Comparison of ENCODE assay signal across 12 mouse cellular contexts in genomic region chr4:140052575-140052974, GRCm38 (mm10).
DNase-seq lines count a peak whose midpoint lies in the region; ATAC-seq and TF ChIP-seq lines count a peak whose summit lies in the region.
"Had no signal": no experiment of that assay in that cellular context is flagged by ENCODE, and none has a peak within 500 bp of the region (broad histone marks: within the 10 kb centered on the region; RNA-seq: fewer than 3 reads in every experiment).

No protein-coding gene starts in this region.

- H3K36me3 ChIP-seq in hindbrain, embryonic 10.5 days = no peaks in the 10 kb centered on the region
- H3K36me3 ChIP-seq in hindbrain, embryonic 13.5 days = no peaks in the 10 kb centered on the region
- H3K36me3 ChIP-seq: heart, embryonic 13.5 days; limb, embryonic 12.5 days; neural tube, embryonic 13.5 days had no signal

- no peak overlapping the region for H3K4me3 ChIP-seq in hindbrain, embryonic 10.5 days
- H3K4me3 ChIP-seq in hindbrain, embryonic 13.5 days = no peak overlapping the region
- H3K4me3 ChIP-seq in lung, adult 2 months (replicated peaks; ENCODE audit: extremely low read depth, low read depth, low read length) = no peak overlapping the region
- H3K4me3 ChIP-seq: heart, embryonic 13.5 days; limb, embryonic 12.5 days; neural tube, embryonic 13.5 days had no signal

- DNase-seq in hindbrain, embryonic 10.5 days (ENCODE audit: low spot score) = peak; percentile 27
- no peak for DNase-seq in lung, adult 2 months
- no peak for DNase-seq in lung, postnatal 36 days
- peak; percentile 79 for DNase-seq in ZHBTc4 (ENCODE audit: low read depth, low spot score)
- DNase-seq in brain, embryonic 14.5 days (ENCODE audit: low read depth) = no peak
- DNase-seq in adipocyte (ENCODE audit: low spot score) = no peak
- DNase-seq: right cerebral cortex, postnatal 14 days had no signal

- no peaks in the 10 kb centered on the region for H3K27me3 ChIP-seq in hindbrain, embryonic 10.5 days (ENCODE audit: insufficient read depth, poor library complexity, severe bottlenecking)
- no peaks in the 10 kb centered on the region for H3K27me3 ChIP-seq in hindbrain, embryonic 13.5 days
- H3K27me3 ChIP-seq: neural tube, embryonic 13.5 days had no signal

- H3K9me3 ChIP-seq in hindbrain, embryonic 10.5 days = peaks cover 8% of the 10 kb centered on the region; the same call in 1 of the 2 replicates
- H3K9me3 ChIP-seq in hindbrain, embryonic 13.5 days = 0 out of 2 replicates have a peak, but pooled peaks cover 4% of the 10 kb centered on the region

- 60% methylated on average over 11 of the region's 11 CpGs for WGBS in hindbrain, embryonic 10.5 days
- 53% methylated on average over 11 of the region's 11 CpGs for WGBS in hindbrain, embryonic 13.5 days
- 63% methylated on average over 11 of the region's 11 CpGs for WGBS in lung, adult 2 months

- TF ChIP-seq CTCF in lung, adult 2 months (IDR thresholded peaks at IDR 0.05; ENCODE audit: insufficient read depth, low read length) = peak; percentile 22; the same call in 1 of the 2 replicates
- peak; percentile 61; the same call in 1 of the 2 replicates for TF ChIP-seq CTCF in brain, embryonic 14.5 days (IDR thresholded peaks at IDR 0.05; ENCODE audit: borderline replicate concordance, extremely low read depth, insufficient read depth, insufficient read length)

- H3K4me2 ChIP-seq in hindbrain, embryonic 13.5 days = no peak overlapping the region
- H3K4me2 ChIP-seq: heart, embryonic 13.5 days; limb, embryonic 12.5 days; neural tube, embryonic 13.5 days had no signal

- H3K4me1 ChIP-seq in hindbrain, embryonic 10.5 days (replicated peaks) = peaks cover 22% of the 10 kb centered on the region
- peaks cover 9% of the 10 kb centered on the region for H3K4me1 ChIP-seq in hindbrain, embryonic 13.5 days (replicated peaks)
- no peaks in the 10 kb centered on the region for H3K4me1 ChIP-seq in lung, adult 2 months (ENCODE audit: control insufficient read depth, insufficient read depth, low read length)
- H3K4me1 ChIP-seq: heart, embryonic 13.5 days; limb, embryonic 12.5 days had no signal

- no peak for ATAC-seq in hindbrain, embryonic 13.5 days (ENCODE audit: low FRiP score)
- ATAC-seq in erythroblast, adult 5-6 weeks (replicated peaks; ENCODE audit: low FRiP score, poor library complexity, severe bottlenecking) = no peak

- TF ChIP-seq POLR2A in lung, adult 2 months (IDR thresholded peaks at IDR 0.05; ENCODE audit: borderline replicate concordance, extremely low read depth, low read depth, low read length) = no peak
- TF ChIP-seq POLR2A in brain, embryonic 14.5 days (IDR thresholded peaks at IDR 0.05; ENCODE audit: borderline replicate concordance, extremely low read depth, insufficient read depth, insufficient read length, poor library complexity, severe bottlenecking) = no peak

- H3K27ac ChIP-seq in hindbrain, embryonic 10.5 days = no peak overlapping the region
- no peak overlapping the region for H3K27ac ChIP-seq in hindbrain, embryonic 13.5 days
- H3K27ac ChIP-seq: heart, embryonic 13.5 days; limb, embryonic 12.5 days; neural tube, embryonic 13.5 days had no signal

- H3K9ac ChIP-seq in hindbrain, embryonic 13.5 days = no peak overlapping the region
- H3K9ac ChIP-seq: heart, embryonic 13.5 days; limb, embryonic 12.5 days; neural tube, embryonic 13.5 days had no signal

Comparison
In these comparisons a context has a peak if more than half of its experiments do, and no peak if none do; other contexts are left out.
1. DNase-seq: peak in hindbrain, embryonic 10.5 days (single experiment) and ZHBTc4 (single experiment); none in lung, adult 2 months (single experiment), lung, postnatal 36 days (single experiment), brain, embryonic 14.5 days (single experiment) and adipocyte (single experiment).